Mouse (Mus musculus) stomach, postnatal 0 days (tissue): ENCODE data around the gene Gm10322.

Experiments
- CTCF ChIP-seq: IDR thresholded peaks from 2 replicates; pipeline ENCODE4 v1.5.1; 2016; ENCODE audit warnings: antibody characterized with exemption, low read depth, mild to moderate bottlenecking, moderate library complexity
- EP300 ChIP-seq: optimal IDR thresholded peaks from 2 replicates; pipeline ENCODE3; 2016; ENCODE audit warnings: antibody characterized with exemption

GRCm38 (mm10) chr10:59642659-59643377 is 27.0 kb downstream of the Gm10322 start:
- TF ChIP-seq CTCF, result no peak
- TF ChIP-seq EP300, result no peak
